Mouse (Mus musculus) adrenal gland, postnatal 10 days (tissue): Measurements from ENCODE around the gene Rbm20. TPM values are rescaled to one million over a fixed set of nuclear protein-coding genes. Genes with fewer than 3 reads are reported as not detected.
"Not testable (repeated sequence)": the region's sequence is repeated elsewhere in the genome, so short reads cannot be mapped to it uniquely, and the experiment has no call there.

Experiments used
- DNase-seq: peaks from one replicate; pipeline ENCODE4 v3.0.0; 2021; ENCODE audit warnings: mixed read lengths
- total RNA-seq, 2 experiments: library from RNA; stranded (reverse); gene quantifications; 2 replicates each; pipeline ENCODE4 v1.2.3; 2021

Rbm20 gene
- total RNA-seq, 2 experiments from 2014 or later, result 1.7 to 7.6 TPM

- DNase-seq, result no peak
Measured at GRCm38 (mm10) chr19:53792976-53793897, 116.1 kb downstream of the Rbm20 start.

- DNase-seq, result no peak
Measured at GRCm38 (mm10) chr19:53793994-53794890, 117.1 kb downstream of the Rbm20 start.

- DNase-seq, result no peak
Measured at GRCm38 (mm10) chr19:53794996-53795395, 117.9 kb downstream of the Rbm20 start.

GRCm38 (mm10) chr19:53796020-53796419, 118.9 kb downstream of the Rbm20 start:
- no peak for DNase-seq

- no peak for DNase-seq
Measured at GRCm38 (mm10) chr19:53797770-53798169, 120.7 kb downstream of the Rbm20 start.

- no peak for DNase-seq
Measured at GRCm38 (mm10) chr19:53799885-53800284, 122.8 kb downstream of the Rbm20 start.

- peak; percentile 75 for DNase-seq
Measured at GRCm38 (mm10) chr19:53800365-53800999, 123.4 kb downstream of the Rbm20 start.

GRCm38 (mm10) chr19:53801380-53801779, 124.3 kb downstream of the Rbm20 start:
- DNase-seq, result no peak

GRCm38 (mm10) chr19:53801789-53802683, 124.9 kb downstream of the Rbm20 start:
- no peak for DNase-seq

GRCm38 (mm10) chr19:53803954-53804353, 126.8 kb downstream of the Rbm20 start:
- peak; percentile 48 for DNase-seq

- no peak for DNase-seq
Measured at GRCm38 (mm10) chr19:53805063-53805462, 128.0 kb downstream of the Rbm20 start.

- DNase-seq, result no peak
Measured at GRCm38 (mm10) chr19:53806126-53806525, 129.0 kb downstream of the Rbm20 start.

- DNase-seq, result not testable (repeated sequence)
Measured at GRCm38 (mm10) chr19:53806526-53807275, 129.6 kb downstream of the Rbm20 start.

GRCm38 (mm10) chr19:53807276-53807801, 130.2 kb downstream of the Rbm20 start:
- no peak for DNase-seq

GRCm38 (mm10) chr19:53808041-53808777, 131.1 kb downstream of the Rbm20 start:
- DNase-seq, result no peak

- no peak for DNase-seq
Measured at GRCm38 (mm10) chr19:53809185-53809861, 132.2 kb downstream of the Rbm20 start.

- no peak for DNase-seq
Measured at GRCm38 (mm10) chr19:53810024-53810423, 132.9 kb downstream of the Rbm20 start.

- DNase-seq, result no peak
Measured at GRCm38 (mm10) chr19:53810584-53810983, 133.5 kb downstream of the Rbm20 start.

- DNase-seq, result no peak
Measured at GRCm38 (mm10) chr19:53813576-53813975, 136.5 kb downstream of the Rbm20 start.
